Mouse (Mus musculus): ENCODE results near the gene Edem2.

GRCm38 (mm10) chr2:155743351-155743750, 14.1 kb upstream of the Edem2 start:
- TF ChIP-seq MAX (IDR thresholded peaks at IDR 0.05) (no peak), CTCF (IDR thresholded peaks at IDR 0.05; ENCODE audit: control insufficient read depth, insufficient read depth, insufficient read length) (no peak), USF1 (IDR thresholded peaks at IDR 0.05; ENCODE audit: low read depth) (no peak), CEBPB (IDR thresholded peaks at IDR 0.05; ENCODE audit: low read depth) (no peak)

All from C2C12 (cell line).